Mouse (Mus musculus): ENCODE measurements around the gene Dennd1b.

Gene Dennd1b

GRCm38 (mm10) chr1:139015118-139015788 lies 52.0 kb downstream of the Dennd1b start:
- no peak for DNase-seq (ENCODE audit: low spot score)

- no peak for DNase-seq (ENCODE audit: low spot score)
Measured at GRCm38 (mm10) chr1:139021298-139021697, 58.1 kb downstream of the Dennd1b start.

GRCm38 (mm10) chr1:139025882-139026645 lies 62.8 kb downstream of the Dennd1b start:
- no peak for DNase-seq (ENCODE audit: low spot score)

GRCm38 (mm10) chr1:139029521-139029920 lies 66.3 kb downstream of the Dennd1b start:
- DNase-seq (ENCODE audit: low spot score) = no peak

GRCm38 (mm10) chr1:139032411-139032810 lies 69.2 kb downstream of the Dennd1b start:
- no peak for DNase-seq (ENCODE audit: low spot score)

GRCm38 (mm10) chr1:139035141-139035540 lies 71.9 kb downstream of the Dennd1b start:
- DNase-seq (ENCODE audit: low spot score) = no peak

- no peak for DNase-seq (ENCODE audit: low spot score)
Measured at GRCm38 (mm10) chr1:139036302-139036701, 73.1 kb downstream of the Dennd1b start.

GRCm38 (mm10) chr1:139036768-139037507 lies 73.7 kb downstream of the Dennd1b start:
- no peak for DNase-seq (ENCODE audit: low spot score)

GRCm38 (mm10) chr1:139038074-139038473 lies 74.8 kb downstream of the Dennd1b start:
- DNase-seq (ENCODE audit: low spot score) = no peak

- DNase-seq (ENCODE audit: low spot score) = no peak
Measured at GRCm38 (mm10) chr1:139038620-139039019, 75.4 kb downstream of the Dennd1b start.

GRCm38 (mm10) chr1:139039529-139040230 lies 76.4 kb downstream of the Dennd1b start:
- no peak for DNase-seq (ENCODE audit: low spot score)

- no peak for DNase-seq (ENCODE audit: low spot score)
Measured at GRCm38 (mm10) chr1:139049075-139049474, 85.8 kb downstream of the Dennd1b start.

GRCm38 (mm10) chr1:139049881-139050472 lies 86.7 kb downstream of the Dennd1b start:
- no peak for DNase-seq (ENCODE audit: low spot score)

GRCm38 (mm10) chr1:139053003-139053402 lies 89.8 kb downstream of the Dennd1b start:
- DNase-seq (ENCODE audit: low spot score) = no peak

GRCm38 (mm10) chr1:139060301-139060700 lies 97.1 kb downstream of the Dennd1b start:
- DNase-seq (ENCODE audit: low spot score) = no peak

GRCm38 (mm10) chr1:139064711-139065110 lies 101.5 kb downstream of the Dennd1b start:
- no peak for DNase-seq (ENCODE audit: low spot score)

- DNase-seq (ENCODE audit: low spot score) = no peak
Measured at GRCm38 (mm10) chr1:139067210-139067609, 104.0 kb downstream of the Dennd1b start.

- DNase-seq (ENCODE audit: low spot score) = no peak
Measured at GRCm38 (mm10) chr1:139071015-139071414, 107.8 kb downstream of the Dennd1b start.

- no peak for DNase-seq (ENCODE audit: low spot score)
Measured at GRCm38 (mm10) chr1:139075671-139076070, 112.4 kb downstream of the Dennd1b start.

GRCm38 (mm10) chr1:139077989-139078388 lies 114.8 kb downstream of the Dennd1b start:
- no peak for DNase-seq (ENCODE audit: low spot score)

GRCm38 (mm10) chr1:139079000-139079399 lies 115.8 kb downstream of the Dennd1b start:
- DNase-seq (ENCODE audit: low spot score) = no peak

- no peak for DNase-seq (ENCODE audit: low spot score)
Measured at GRCm38 (mm10) chr1:139079523-139079922, 116.3 kb downstream of the Dennd1b start.

Data from ovary, postnatal 36 days (tissue).